Mouse (Mus musculus) neutrophil, adult 59 days (primary cell): Measurements from ENCODE around the gene Fpr-rs6. TPM values are rescaled to one million over a fixed set of nuclear protein-coding genes. Genes with fewer than 3 reads are reported as not detected.

Experiments used
- total RNA-seq, 2 experiments: library from RNA; stranded (reverse); gene quantifications; 1 replicate in 1 of 2; 2 replicates in 1 of 2; pipeline ENCODE4 v1.2.4; 2023

The Fpr-rs6 gene
- not detected for total RNA-seq

DNA sequence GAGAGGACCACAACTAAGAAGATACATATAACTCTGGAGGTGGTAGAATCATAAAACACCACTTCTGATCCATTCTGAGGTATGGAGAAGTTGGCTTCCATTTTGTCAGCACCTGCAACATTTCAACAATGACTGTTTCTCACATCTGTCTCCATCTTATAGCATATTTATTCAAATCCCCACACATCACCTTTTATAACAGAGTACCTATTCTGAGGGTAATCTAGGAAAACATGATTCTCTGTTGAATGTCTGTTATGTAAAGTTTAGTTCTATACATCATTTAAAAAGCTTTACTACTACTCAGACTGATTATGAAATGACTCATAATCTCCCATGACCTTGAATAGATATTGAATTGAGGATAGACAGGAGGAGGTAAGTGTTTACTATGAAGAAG, at the start of gene Fpr-rs6:
Fpr-rs6 (minus strand) TSS at position 101 of the 400 bp plus-strand sequence.

Other genes with a start within 250 kb of the Fpr-rs6 start
- gene Vmn2r104, start 134.8 kb downstream of the Fpr-rs6 start, total RNA-seq: not detected
- not detected for gene Fpr-rs7, start 68.9 kb downstream of the Fpr-rs6 start, total RNA-seq
- not detected for gene Vmn2r105, start 52.0 kb upstream of the Fpr-rs6 start, total RNA-seq
- gene Vmn2r106, start 102.5 kb upstream of the Fpr-rs6 start, total RNA-seq: not detected
- not detected for gene Vmn2r107, start 162.1 kb upstream of the Fpr-rs6 start, total RNA-seq
- gene Vmn1r224, start 231.0 kb upstream of the Fpr-rs6 start, total RNA-seq: not detected